In the genomic region with DNA sequence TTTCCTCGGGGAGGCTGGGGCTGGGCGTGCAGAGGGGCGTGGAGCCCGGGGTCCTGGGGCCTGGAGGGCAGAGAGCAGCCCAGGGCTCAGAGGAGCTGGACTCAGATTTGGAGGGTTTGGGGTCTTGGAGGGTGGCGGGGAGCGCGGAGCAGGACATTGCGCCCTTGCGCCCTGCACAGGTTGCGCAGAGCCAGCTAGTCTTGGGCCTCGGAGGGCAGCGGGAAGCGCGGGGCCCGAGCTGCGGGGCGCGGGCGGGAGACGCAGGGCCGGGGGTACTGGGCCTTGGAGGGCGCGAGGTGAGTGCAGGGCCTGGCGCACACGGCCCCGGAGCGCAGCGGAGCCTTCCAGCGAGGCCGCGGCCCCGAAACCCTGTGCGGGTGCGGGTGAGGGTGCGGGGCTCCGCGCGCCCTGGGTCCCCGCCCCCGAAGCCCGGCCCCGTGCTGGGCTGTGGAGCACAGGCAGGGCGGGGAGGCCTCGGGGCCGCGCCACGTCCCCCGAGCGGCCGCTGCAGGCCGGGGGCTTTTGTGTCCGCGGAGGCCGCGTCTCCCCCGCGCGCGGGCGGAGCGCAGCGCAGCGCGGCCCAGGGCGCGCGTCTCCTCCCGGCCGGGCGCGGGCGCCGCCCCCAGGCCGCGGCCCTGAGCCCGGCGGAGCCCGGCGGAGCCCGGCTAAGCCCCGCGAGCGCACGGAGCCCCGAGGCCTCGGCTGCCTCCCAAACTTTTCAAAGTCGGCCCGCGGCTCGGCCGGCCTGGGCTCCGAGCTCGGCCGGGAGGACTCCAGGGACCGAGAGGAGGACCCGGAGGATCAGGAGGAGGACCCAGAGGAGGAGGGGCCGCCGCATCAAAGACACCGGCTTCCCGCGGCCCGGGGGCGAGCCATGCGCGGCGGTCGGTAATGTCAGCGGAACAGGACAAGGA, we compare ENCODE assay signal across 8 mouse cellular contexts. TPM values are rescaled to one million over a fixed set of nuclear protein-coding genes. Genes with fewer than 3 reads are reported as not detected.
DNase-seq lines count a peak whose midpoint lies in the region; ATAC-seq and TF ChIP-seq lines count a peak whose summit lies in the region.

A gene (plus strand): TSS at position 625 of the 914 bp plus-strand sequence.

- H3K4me3 ChIP-seq in erythroblast, embryonic 14.5 days (replicated peaks): peak within 1 kb of the TSS; percentile 40
- peak within 1 kb of the TSS; percentile 88 for H3K4me3 ChIP-seq in cortical plate, adult 2 months (ENCODE audit: insufficient read depth, low read length)
- H3K4me3 ChIP-seq in hindbrain, postnatal 0 days (ENCODE audit: low read length): peak within 1 kb of the TSS; percentile 87
- peak within 1 kb of the TSS; percentile 81 for H3K4me3 ChIP-seq in limb, embryonic 13.5 days
- H3K4me3 ChIP-seq in midbrain, embryonic 16.5 days (ENCODE audit: low read depth, low read length): peak within 1 kb of the TSS; percentile 71

- H3K36me3 ChIP-seq in erythroblast, embryonic 14.5 days (ENCODE audit: control insufficient read depth): no peaks in the 10 kb centered on the region
- no peaks in the 10 kb centered on the region for H3K36me3 ChIP-seq in hindbrain, postnatal 0 days (ENCODE audit: insufficient read depth, low read length)
- peaks cover 10% of the 10 kb centered on the region for H3K36me3 ChIP-seq in limb, embryonic 13.5 days
- no peaks in the 10 kb centered on the region for H3K36me3 ChIP-seq in midbrain, embryonic 16.5 days (ENCODE audit: control insufficient read depth, insufficient read depth, low read length)

- no peak for TF ChIP-seq POLR2A in cortical plate, adult 2 months (IDR thresholded peaks at IDR 0.05; ENCODE audit: extremely low read depth, insufficient read depth, low read length)

- TF ChIP-seq CTCF in cortical plate, adult 2 months (IDR thresholded peaks at IDR 0.05; ENCODE audit: extremely low read depth, insufficient read depth, low read length): no peak
- no peak for TF ChIP-seq CTCF in hindbrain, postnatal 0 days (IDR thresholded peaks at IDR 0.05; ENCODE audit: low read depth)

- peak within 1 kb of the TSS; percentile 95 for H3K9ac ChIP-seq in hindbrain, postnatal 0 days (replicated peaks; ENCODE audit: low read length)
- peak within 1 kb of the TSS; percentile 97 for H3K9ac ChIP-seq in limb, embryonic 13.5 days
- peak within 1 kb of the TSS; percentile 92 for H3K9ac ChIP-seq in midbrain, embryonic 16.5 days (ENCODE audit: low read depth, low read length)

- WGBS in hindbrain, postnatal 0 days: under 1% methylated on average over 80 of the region's 108 CpGs
- under 1% methylated on average over 82 of the region's 108 CpGs for WGBS in limb, embryonic 13.5 days
- WGBS in midbrain, embryonic 16.5 days: under 1% methylated on average over 77 of the region's 108 CpGs

- peak within 1 kb of the TSS; percentile 79 for H3K27ac ChIP-seq in cortical plate, adult 2 months (ENCODE audit: insufficient read depth, low read length)
- peak within 1 kb of the TSS; percentile 85 for H3K27ac ChIP-seq in hindbrain, postnatal 0 days
- peak within 1 kb of the TSS; percentile 94 for H3K27ac ChIP-seq in limb, embryonic 13.5 days
- H3K27ac ChIP-seq in midbrain, embryonic 16.5 days (ENCODE audit: low read length): peak within 1 kb of the TSS; percentile 84

- ATAC-seq in erythroblast, adult 5-6 weeks (replicated peaks; ENCODE audit: low FRiP score, poor library complexity, severe bottlenecking): no peak
- ATAC-seq in hindbrain, postnatal 0 days: peak; percentile 86
- ATAC-seq in limb, embryonic 13.5 days (ENCODE audit: low FRiP score, low read depth): peak; percentile 83
- peak; percentile 88 for ATAC-seq in midbrain, embryonic 16.5 days

- intact Hi-C loops in gastrocnemius, postnatal 14 days (cut with DNase I; ENCODE audit: low total_unique reads): no loop called here

- peak; percentile 65 for DNase-seq in gastrocnemius, postnatal 14 days
- DNase-seq in hindbrain, postnatal 0 days (ENCODE audit: low spot score): peak; percentile 74
- peak; percentile 66 for DNase-seq in testis, postnatal 14 days (ENCODE audit: low spot score)

- peak within 1 kb of the TSS; percentile 96 for H3K4me2 ChIP-seq in hindbrain, postnatal 0 days (ENCODE audit: low read depth, low read length)
- peak within 1 kb of the TSS; percentile 84 for H3K4me2 ChIP-seq in limb, embryonic 13.5 days (replicated peaks)
- peak within 1 kb of the TSS; percentile 97 for H3K4me2 ChIP-seq in midbrain, embryonic 16.5 days (ENCODE audit: low read length)

- H3K4me1 ChIP-seq in erythroblast, embryonic 14.5 days (ENCODE audit: control insufficient read depth): no peaks in the 10 kb centered on the region
- H3K4me1 ChIP-seq in cortical plate, adult 2 months (ENCODE audit: control insufficient read depth, insufficient read depth, low read length): no peaks in the 10 kb centered on the region
- peaks cover 8% of the 10 kb centered on the region for H3K4me1 ChIP-seq in hindbrain, postnatal 0 days (ENCODE audit: insufficient read depth, low read length)
- peaks cover 18% of the 10 kb centered on the region for H3K4me1 ChIP-seq in limb, embryonic 13.5 days
- H3K4me1 ChIP-seq in midbrain, embryonic 16.5 days (ENCODE audit: control insufficient read depth, insufficient read depth, low read length): peaks cover 26% of the 10 kb centered on the region

- no peaks in the 10 kb centered on the region for H3K9me3 ChIP-seq in erythroblast, embryonic 14.5 days (ENCODE audit: control insufficient read depth, low read length)
- H3K9me3 ChIP-seq in hindbrain, postnatal 0 days (ENCODE audit: low read length): no peaks in the 10 kb centered on the region
- H3K9me3 ChIP-seq in limb, embryonic 13.5 days: no peaks in the 10 kb centered on the region
- no peaks in the 10 kb centered on the region for H3K9me3 ChIP-seq in midbrain, embryonic 16.5 days (replicated peaks; ENCODE audit: control insufficient read depth, low read length, poor library complexity, severe bottlenecking)

- H3K27me3 ChIP-seq in erythroblast, embryonic 14.5 days (ENCODE audit: control insufficient read depth): peaks cover 53% of the 10 kb centered on the region
- H3K27me3 ChIP-seq in hindbrain, postnatal 0 days (ENCODE audit: insufficient read depth, low read length): no peaks in the 10 kb centered on the region
- no peaks in the 10 kb centered on the region for H3K27me3 ChIP-seq in limb, embryonic 13.5 days
- no peaks in the 10 kb centered on the region for H3K27me3 ChIP-seq in midbrain, embryonic 16.5 days (ENCODE audit: control insufficient read depth, insufficient read depth, low read depth, low read length)

RNA-seq across cellular contexts. Expression of the gene that starts here (rescaled TPM):
- polyA plus RNA-seq in erythroblast, embryonic 14.5 days (2012): not detected in 2 replicates
- total RNA-seq in erythroblast, adult 5-6 weeks (2015; ENCODE audit: low replicate concordance): not detected in 2 replicates
- total RNA-seq in erythroblast, adult 5-6 weeks (2017; ENCODE audit: low replicate concordance): not detected in 2 replicates
- polyA plus RNA-seq in cortical plate, adult 2 months (2012; rRNA removed): 7.7 and 8.5 TPM in 2 replicates
- 1 to 10 TPM; 4.0 to 6.2 TPM for total RNA-seq in gastrocnemius, postnatal 14 days (2021)
- 30.4 and 32.0 TPM in 2 replicates for total RNA-seq in hindbrain, postnatal 0 days (2014; rRNA removed)
- 8.5 and 9.2 TPM in 2 replicates for polyA plus RNA-seq in hindbrain, postnatal 0 days (2015; fragmentation: Nextera tagmentation; extraction: Ambion mirVana)
- 9.2 and 9.9 TPM in 2 replicates for polyA plus RNA-seq in limb, embryonic 13.5 days (2015; fragmentation: Nextera tagmentation; extraction: Ambion mirVana)
- polyA plus RNA-seq in midbrain, embryonic 16.5 days (2015; fragmentation: Nextera tagmentation; extraction: Ambion mirVana): 13.5 and 14.2 TPM in 2 replicates

Comparison
In these comparisons a context has a peak if more than half of its experiments do, and no peak if none do; other contexts are left out.
1. RNA of the gene that starts here (total RNA-seq): 30.4 to 32.0 TPM in hindbrain, postnatal 0 days and 4.0 to 6.2 TPM in gastrocnemius, postnatal 14 days; not detected in erythroblast, adult 5-6 weeks; every median in the first group is over 4 times any median in the second.
2. Peak in every context shown above with its lines, with median percentiles within 50 percentile points of each other: H3K4me3 ChIP-seq, H3K27ac ChIP-seq, DNase-seq, H3K4me2 ChIP-seq and H3K9ac ChIP-seq.